Mouse (Mus musculus) forebrain, embryonic 16.5 days (tissue): ENCODE results near the gene Itga9. TPM values are rescaled to one million over a fixed set of nuclear protein-coding genes. Genes with fewer than 3 reads are reported as not detected.

Source experiments
- ATAC-seq: fragments of 200-750 bp; cut with Nextera tagmentation; 2 replicates; pipeline ENCODE4 v1.8.0; 2017; ENCODE audit warnings: mild to moderate bottlenecking, moderate library complexity
- H3K27ac ChIP-seq: fragments of 300-500 bp; sonication (generic); 2 replicates; pipeline ENCODE4 v1.5.1; 2014; ENCODE audit warnings: low read length, control low read depth
- H3K27me3 ChIP-seq: fragments of 300-500 bp; sonication (generic); replicated peaks from 2 replicates; pipeline ENCODE4 v1.6.1; 2014; ENCODE audit warnings: low read length; ENCODE audit not compliant: control insufficient read depth, insufficient read depth
- H3K36me3 ChIP-seq: fragments of 300-500 bp; sonication (generic); 2 replicates; pipeline ENCODE4 v1.6.1; 2014; ENCODE audit not compliant: control insufficient read depth, insufficient read depth
- H3K4me1 ChIP-seq: fragments of 300-500 bp; sonication (generic); replicated peaks from 2 replicates; pipeline ENCODE4 v1.6.1; 2014; ENCODE audit warnings: low read length; ENCODE audit not compliant: control insufficient read depth, insufficient read depth
- H3K4me2 ChIP-seq: fragments of 300-500 bp; sonication (generic); 2 replicates; pipeline ENCODE4 v1.6.1; 2014; ENCODE audit warnings: mild to moderate bottlenecking, low read length, control low read depth
- H3K4me3 ChIP-seq: fragments of 300-500 bp; sonication (generic); replicated peaks from 2 replicates; pipeline ENCODE4 v1.5.1; 2014; ENCODE audit warnings: mild to moderate bottlenecking, low read length, control low read depth
- H3K9ac ChIP-seq: fragments of 300-500 bp; sonication (generic); replicated peaks from 2 replicates; pipeline ENCODE4 v1.6.1; 2014; ENCODE audit warnings: low read depth, low read length, control low read depth
- H3K9me3 ChIP-seq: fragments of 300-500 bp; sonication (generic); 2 replicates; pipeline ENCODE4 v1.6.1; 2016; ENCODE audit warnings: low read length; ENCODE audit not compliant: control insufficient read depth
- WGBS: fragments of 180-500 bp; shearing (Covaris S2); extraction: QIAGEN DNeasy Blood & Tissue Kit; methylation state at CpG from one replicate; pipeline ENCODE4 v1.1.7; 2014; 5-methylcytosine and 5-hydroxymethylcytosine counted together
- polyA plus RNA-seq: library from polyadenylated mRNA; unstranded; fragments of >200 nt; fragmentation: Nextera tagmentation; extraction: Ambion mirVana; gene quantifications from 2 replicates; pipeline ENCODE4 v1.2.1, GENCODE M21; 2015

Gene Itga9
- polyA plus RNA-seq, 1 experiment from 2014 or later = 1.2 TPM

DNA sequence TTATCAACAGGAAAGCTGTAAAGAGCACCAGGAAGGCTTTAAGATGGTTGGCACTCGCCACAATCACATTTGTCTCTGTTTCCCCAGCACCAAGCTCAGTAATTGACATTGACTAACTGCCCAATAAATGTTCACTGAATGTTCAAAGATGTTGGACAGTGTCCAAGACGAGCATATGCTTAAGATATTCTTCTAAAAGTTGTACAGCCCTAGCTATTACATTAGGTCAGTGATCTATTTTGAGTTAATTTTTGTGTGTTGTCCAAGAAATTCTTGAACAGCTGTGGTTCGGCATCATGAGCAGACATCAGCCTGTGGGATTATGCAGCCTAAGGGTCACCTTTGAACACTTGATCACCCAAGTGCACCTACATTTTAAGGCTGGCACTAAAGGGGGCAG, 110.9 kb downstream of the Itga9 start:
- WGBS = 51% methylated on average over 3 of the region's 3 CpGs
- no peak for ATAC-seq
- Histone ChIP-seq H3K27me3 (no peaks in the 10 kb centered on the region), H3K27ac (no peak overlapping the region), H3K4me1 (no peaks in the 10 kb centered on the region), H3K9ac (no peak overlapping the region), H3K4me2 (no peak overlapping the region), H3K36me3 (no peaks in the 10 kb centered on the region), H3K4me3 (no peak overlapping the region), H3K9me3 (no peaks in the 10 kb centered on the region)

DNA sequence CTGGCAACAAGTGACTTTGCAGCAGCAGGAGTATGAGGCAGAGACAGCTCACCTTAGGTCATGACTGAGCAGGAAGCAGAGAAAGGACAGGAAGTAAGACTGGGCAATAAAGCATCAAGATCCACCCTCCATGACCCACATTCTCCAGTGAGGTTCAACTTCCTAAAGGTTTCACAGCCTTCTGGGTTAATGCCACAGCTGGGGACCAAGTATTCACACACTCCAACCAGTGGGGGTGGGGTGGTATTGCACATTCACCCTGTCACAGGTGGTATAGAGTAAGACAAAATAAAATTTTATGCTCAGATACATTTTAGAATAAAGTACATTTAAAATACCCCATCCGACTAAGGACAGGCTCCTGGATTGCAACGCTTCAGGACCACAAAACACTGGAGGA, 112.0 kb downstream of the Itga9 start:
- Histone ChIP-seq H3K4me1 (no peaks in the 10 kb centered on the region), H3K27ac (no peak overlapping the region), H3K9me3 (no peaks in the 10 kb centered on the region), H3K27me3 (no peaks in the 10 kb centered on the region), H3K4me3 (no peak overlapping the region), H3K9ac (no peak overlapping the region), H3K36me3 (no peaks in the 10 kb centered on the region), H3K4me2 (no peak overlapping the region)
- WGBS = 93% methylated on average over 2 of the region's 2 CpGs
- no peak for ATAC-seq

- Histone ChIP-seq H3K9me3 (no peaks in the 10 kb centered on the region), H3K4me1 (no peaks in the 10 kb centered on the region), H3K9ac (no peak overlapping the region), H3K4me3 (no peak overlapping the region), H3K27ac (no peak overlapping the region), H3K4me2 (no peak overlapping the region), H3K36me3 (no peaks in the 10 kb centered on the region), H3K27me3 (no peaks in the 10 kb centered on the region)
- ATAC-seq = no peak
- WGBS = 96% methylated on average over 6 of the region's 6 CpGs
Observed at GRCm38 (mm10) chr9:118721056-118721455, 114.6 kb downstream of the Itga9 start.

DNA sequence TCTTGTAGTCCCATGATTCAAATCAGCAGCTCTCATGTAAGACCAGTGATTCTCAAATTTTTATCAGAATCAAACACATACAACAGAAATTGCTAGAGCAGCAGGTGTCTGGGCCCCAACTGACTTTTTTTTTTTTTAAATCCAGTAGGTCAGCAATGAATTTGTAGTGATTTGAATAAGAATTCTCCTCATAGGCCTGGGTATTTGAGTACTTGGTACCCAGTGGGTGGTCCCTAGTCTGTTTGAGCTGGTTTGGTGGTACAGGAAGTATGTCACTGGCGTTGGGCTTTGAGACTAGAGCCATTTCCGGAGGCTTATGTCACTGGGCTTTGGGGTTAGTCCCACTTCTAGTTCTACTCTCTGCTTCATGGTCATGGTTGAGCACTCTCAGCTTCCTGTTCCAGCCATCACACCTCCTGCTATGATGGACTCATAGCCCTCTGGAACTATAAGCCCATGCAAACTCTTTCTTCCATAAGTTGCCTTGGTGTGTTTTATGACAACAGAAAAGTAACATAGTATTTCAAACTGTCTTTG, 116.4 kb downstream of the Itga9 start:
- Histone ChIP-seq H3K4me1 (no peaks in the 10 kb centered on the region), H3K36me3 (no peaks in the 10 kb centered on the region), H3K27me3 (no peaks in the 10 kb centered on the region), H3K4me2 (no peak overlapping the region), H3K27ac (no peak overlapping the region), H3K4me3 (no peak overlapping the region), H3K9me3 (no peaks in the 10 kb centered on the region), H3K9ac (no peak overlapping the region)
- 87% methylated on average over 2 of the region's 2 CpGs for WGBS
- no peak for ATAC-seq

GRCm38 (mm10) chr9:118725128-118725527, 118.6 kb downstream of the Itga9 start:
- H3K4me2 ChIP-seq = no peak overlapping the region
- H3K9ac ChIP-seq = no peak overlapping the region
- no peak overlapping the region for H3K4me3 ChIP-seq
- no peak for ATAC-seq
- 87% methylated on average over 9 of the region's 9 CpGs for WGBS
- H3K27ac ChIP-seq = no peak overlapping the region
- H3K9me3 ChIP-seq = no peaks in the 10 kb centered on the region
- H3K36me3 ChIP-seq = no peaks in the 10 kb centered on the region
- H3K4me1 ChIP-seq = no peaks in the 10 kb centered on the region
- no peaks in the 10 kb centered on the region for H3K27me3 ChIP-seq

DNA sequence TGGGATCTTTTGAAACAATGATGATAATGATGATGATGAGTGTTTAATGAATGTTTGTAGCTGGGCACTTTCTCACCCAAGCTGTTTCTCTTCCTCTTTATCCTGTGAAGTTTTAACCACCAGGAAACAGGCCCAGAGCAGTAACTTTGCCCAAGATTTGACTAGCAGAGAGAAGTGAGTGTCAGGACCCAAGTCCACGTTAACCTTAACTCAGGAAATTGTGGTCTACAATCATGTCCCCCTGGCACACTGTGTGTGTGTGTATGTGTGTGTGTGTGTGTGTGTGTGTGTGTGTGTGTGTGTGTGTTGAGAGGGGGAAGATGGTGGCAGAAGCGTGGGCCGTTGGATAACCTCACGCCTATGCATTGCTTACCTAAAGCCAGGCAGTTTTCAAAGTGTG, 120.1 kb downstream of the Itga9 start:
- WGBS = 97% methylated on average over 4 of the region's 4 CpGs
- Histone ChIP-seq H3K27me3 (no peaks in the 10 kb centered on the region), H3K36me3 (no peaks in the 10 kb centered on the region), H3K4me3 (no peak overlapping the region), H3K4me2 (no peak overlapping the region), H3K4me1 (no peaks in the 10 kb centered on the region), H3K9me3 (no peaks in the 10 kb centered on the region), H3K9ac (no peak overlapping the region), H3K27ac (no peak overlapping the region)
- no peak for ATAC-seq

DNA sequence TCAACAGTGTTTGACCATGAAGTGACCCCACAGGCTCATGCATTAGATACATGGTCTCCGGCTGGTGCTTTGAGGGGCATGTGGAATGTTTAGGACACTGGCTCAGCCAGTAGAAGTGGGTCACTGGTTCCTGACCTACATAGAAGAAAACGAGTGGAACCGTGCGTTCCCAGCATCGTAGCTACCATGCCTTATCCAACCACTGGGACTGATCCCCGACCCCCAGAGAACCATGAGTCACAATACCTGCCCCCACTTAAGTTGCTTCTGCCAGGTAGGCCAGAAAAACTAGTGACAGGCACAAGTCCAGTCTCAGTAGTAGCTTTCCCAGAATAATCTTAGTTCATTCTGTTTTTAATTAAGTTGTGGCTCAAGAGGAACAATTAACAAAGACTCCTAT, 121.8 kb downstream of the Itga9 start:
- no peaks in the 10 kb centered on the region for H3K9me3 ChIP-seq
- no peak overlapping the region for H3K9ac ChIP-seq
- H3K4me3 ChIP-seq = no peak overlapping the region
- no peak overlapping the region for H3K27ac ChIP-seq
- no peaks in the 10 kb centered on the region for H3K4me1 ChIP-seq
- no peak overlapping the region for H3K4me2 ChIP-seq
- 84% methylated on average over 6 of the region's 6 CpGs for WGBS
- no peaks in the 10 kb centered on the region for H3K27me3 ChIP-seq
- H3K36me3 ChIP-seq = no peaks in the 10 kb centered on the region
- no peak for ATAC-seq

DNA sequence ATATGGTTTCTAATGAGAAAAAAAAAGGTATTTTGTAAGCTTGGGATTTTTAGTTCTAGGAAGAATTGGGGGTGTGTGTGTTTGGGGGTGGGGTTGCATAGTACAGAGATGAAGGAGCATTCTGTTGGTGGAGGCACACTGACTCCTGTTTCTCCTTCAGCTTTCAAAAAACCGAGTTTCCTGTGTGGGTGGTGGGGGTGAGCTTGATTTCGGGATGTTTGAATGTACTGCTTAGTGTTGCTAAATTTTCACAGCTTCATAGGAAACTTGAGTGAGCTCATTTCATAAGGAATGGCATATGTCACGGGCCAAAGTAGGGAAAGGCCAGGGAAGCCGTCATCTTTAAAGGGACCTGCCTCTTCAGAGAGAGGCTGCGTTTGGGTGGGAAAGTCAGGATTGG, 122.5 kb downstream of the Itga9 start:
- Histone ChIP-seq H3K9ac (no peak overlapping the region), H3K4me2 (no peak overlapping the region), H3K4me3 (no peak overlapping the region), H3K27me3 (no peaks in the 10 kb centered on the region), H3K9me3 (no peaks in the 10 kb centered on the region), H3K27ac (no peak overlapping the region), H3K4me1 (no peaks in the 10 kb centered on the region), H3K36me3 (no peaks in the 10 kb centered on the region)
- 85% methylated on average over 5 of the region's 5 CpGs for WGBS
- ATAC-seq = no peak

DNA sequence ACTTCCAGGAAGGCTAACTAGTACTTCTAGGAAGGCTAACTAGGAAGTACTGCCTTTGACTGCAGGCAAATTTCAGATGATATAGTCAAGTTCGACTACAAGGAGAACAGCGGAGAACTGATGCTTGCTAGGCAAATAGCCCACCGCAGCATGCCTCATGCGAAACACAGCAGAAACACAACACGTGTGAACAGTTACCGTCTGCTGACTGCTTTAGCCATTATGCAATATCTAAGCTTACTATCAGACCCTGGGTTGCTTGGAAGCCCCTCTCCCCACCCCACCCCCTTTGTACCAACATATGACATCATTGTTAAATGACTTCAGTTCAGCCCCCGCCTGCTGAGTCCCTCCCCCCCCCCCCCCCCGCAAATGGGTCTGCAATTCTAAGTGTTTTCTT, 123.7 kb downstream of the Itga9 start:
- WGBS = 67% methylated on average over 8 of the region's 8 CpGs

GRCm38 (mm10) chr9:118730871-118731390, 124.4 kb downstream of the Itga9 start:
- WGBS = 62% methylated on average over 5 of the region's 5 CpGs
- Histone ChIP-seq H3K27ac (no peak overlapping the region), H3K4me3 (no peak overlapping the region), H3K9me3 (no peaks in the 10 kb centered on the region), H3K36me3 (no peaks in the 10 kb centered on the region), H3K9ac (no peak overlapping the region), H3K4me1 (no peaks in the 10 kb centered on the region), H3K4me2 (no peak overlapping the region), H3K27me3 (no peaks in the 10 kb centered on the region)
- ATAC-seq = no peak

More for the DNA sequence above, 123.7 kb downstream of the Itga9 start:
- no peak for ATAC-seq
- Histone ChIP-seq H3K4me2 (no peak overlapping the region), H3K27ac (no peak overlapping the region), H3K27me3 (no peaks in the 10 kb centered on the region), H3K9ac (no peak overlapping the region), H3K4me3 (no peak overlapping the region), H3K9me3 (no peaks in the 10 kb centered on the region), H3K4me1 (no peaks in the 10 kb centered on the region), H3K36me3 (no peaks in the 10 kb centered on the region)
